Mouse (Mus musculus): ENCODE measurements at regions not wholly inside any gene's neighbourhood (a gene's known extent, or its start where the extent isn't known, plus 50 kb on each side); places are given as distances from the start of the nearest gene placed in this dataset.

DNA sequence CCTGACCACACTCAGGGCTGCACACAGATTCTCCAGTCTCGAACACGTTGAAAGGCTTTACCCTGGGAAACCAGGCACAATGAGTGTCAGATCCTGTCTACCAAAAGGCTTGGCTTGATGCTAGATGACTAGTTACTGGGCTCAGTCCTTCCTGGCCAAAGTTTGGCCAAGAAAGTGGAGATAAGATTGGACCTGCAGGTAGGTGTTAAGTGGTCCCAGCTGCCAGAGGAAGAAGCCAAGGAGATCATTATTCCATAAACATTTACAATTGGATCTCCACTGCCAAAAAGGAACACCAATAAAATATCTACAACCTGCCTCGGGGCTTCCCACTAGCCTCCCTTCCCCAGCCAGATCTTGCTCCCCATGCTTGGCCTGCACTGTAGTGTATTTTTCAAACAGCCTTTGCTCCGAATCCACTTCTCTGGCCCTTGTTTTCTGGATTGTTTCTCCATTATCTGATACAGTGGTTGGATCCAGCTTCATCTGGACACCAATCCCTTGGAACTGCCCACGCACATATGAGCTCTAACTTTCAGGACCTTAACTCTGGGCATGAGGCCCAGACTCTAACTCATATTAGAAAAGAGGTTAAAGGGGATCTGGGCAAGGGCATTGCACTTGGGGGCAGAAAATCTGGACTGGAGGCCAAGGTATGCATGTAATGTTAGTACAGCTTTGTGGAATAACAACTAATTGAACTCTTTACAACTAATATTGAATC, 345.3 kb upstream of the Intu start:
- H3ac ChIP-seq (ENCODE audit: control insufficient read depth, insufficient read length, low read depth), result no peak overlapping the region
- no peak for TF ChIP-seq FOSL1 (IDR thresholded peaks at IDR 0.05; ENCODE audit: insufficient read depth, low read length, poor library complexity, severe bottlenecking)
- TF ChIP-seq MYOG (IDR thresholded peaks at IDR 0.05; ENCODE audit: control insufficient read depth, extremely low read depth, insufficient read length), result no peak
- TF ChIP-seq MYOD1 (IDR thresholded peaks at IDR 0.05; ENCODE audit: control insufficient read depth, insufficient read length, low read depth), result no peak
- TF ChIP-seq CEBPB (IDR thresholded peaks at IDR 0.05; ENCODE audit: low read depth), result no peak
- TF ChIP-seq USF1 (IDR thresholded peaks at IDR 0.05; ENCODE audit: low read depth), result no peak
- TF ChIP-seq MAX (IDR thresholded peaks at IDR 0.05), result no peak
- TF ChIP-seq CTCF (IDR thresholded peaks at IDR 0.05; ENCODE audit: control insufficient read depth, insufficient read depth, insufficient read length), result no peak

DNA sequence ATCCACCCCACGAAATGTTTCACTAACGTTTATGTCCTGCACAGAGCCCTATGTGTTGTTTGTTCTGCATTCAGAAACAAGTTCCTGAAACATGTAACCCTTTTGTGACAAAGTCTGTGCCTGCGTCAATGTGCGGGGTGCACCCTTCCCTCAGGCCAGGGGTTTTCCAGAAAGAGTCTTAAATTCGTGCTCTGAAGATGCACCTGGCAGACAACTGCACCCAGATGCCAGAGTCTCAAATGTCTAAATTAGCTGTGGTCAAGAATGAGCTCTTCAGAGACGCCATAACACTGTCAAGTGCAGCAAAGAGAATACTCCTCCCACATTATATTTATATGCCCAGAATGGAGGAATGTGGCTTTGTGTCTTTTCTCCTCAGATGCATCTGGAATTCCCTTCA, 341.6 kb upstream of the Intu start:
- H3K4me3 ChIP-seq (ENCODE audit: insufficient read depth, poor library complexity, severe bottlenecking), result no peak overlapping the region
- H3ac ChIP-seq (ENCODE audit: control insufficient read depth, insufficient read length, low read depth), result no peak overlapping the region
- H3K27me3 ChIP-seq (ENCODE audit: control insufficient read depth, insufficient read depth, insufficient read length), result no peaks in the 10 kb centered on the region
- H3K36me3 ChIP-seq (ENCODE audit: control insufficient read depth, insufficient read depth), result no peaks in the 10 kb centered on the region
- no peaks in the 10 kb centered on the region for H3K79me3 ChIP-seq (ENCODE audit: low read depth)
- H3K79me2 ChIP-seq (ENCODE audit: control insufficient read depth, insufficient read depth), result no peaks in the 10 kb centered on the region
- no peak for TF ChIP-seq CTCF (IDR thresholded peaks at IDR 0.05; ENCODE audit: control insufficient read depth, insufficient read depth, insufficient read length)
- TF ChIP-seq MYOG (IDR thresholded peaks at IDR 0.05; ENCODE audit: control insufficient read depth, extremely low read depth, insufficient read length), result no peak
- TF ChIP-seq CEBPB (IDR thresholded peaks at IDR 0.05; ENCODE audit: low read depth), result no peak
- TF ChIP-seq MYOD1 (IDR thresholded peaks at IDR 0.05; ENCODE audit: control insufficient read depth, insufficient read length, low read depth), result no peak
- no peak for TF ChIP-seq USF1 (IDR thresholded peaks at IDR 0.05; ENCODE audit: low read depth)
- TF ChIP-seq FOSL1 (IDR thresholded peaks at IDR 0.05; ENCODE audit: insufficient read depth, low read length, poor library complexity, severe bottlenecking), result no peak
- TF ChIP-seq MAX (IDR thresholded peaks at IDR 0.05), result no peak

More for the DNA sequence above, 345.3 kb upstream of the Intu start:
- Histone ChIP-seq H3K4me3 (ENCODE audit: insufficient read depth, poor library complexity, severe bottlenecking) (no peak overlapping the region), H3K79me2 (ENCODE audit: control insufficient read depth, insufficient read depth) (no peaks in the 10 kb centered on the region), H3K27me3 (ENCODE audit: control insufficient read depth, insufficient read depth, insufficient read length) (no peaks in the 10 kb centered on the region), H3K79me3 (ENCODE audit: low read depth) (no peaks in the 10 kb centered on the region), H3K36me3 (ENCODE audit: control insufficient read depth, insufficient read depth) (no peaks in the 10 kb centered on the region)

DNA sequence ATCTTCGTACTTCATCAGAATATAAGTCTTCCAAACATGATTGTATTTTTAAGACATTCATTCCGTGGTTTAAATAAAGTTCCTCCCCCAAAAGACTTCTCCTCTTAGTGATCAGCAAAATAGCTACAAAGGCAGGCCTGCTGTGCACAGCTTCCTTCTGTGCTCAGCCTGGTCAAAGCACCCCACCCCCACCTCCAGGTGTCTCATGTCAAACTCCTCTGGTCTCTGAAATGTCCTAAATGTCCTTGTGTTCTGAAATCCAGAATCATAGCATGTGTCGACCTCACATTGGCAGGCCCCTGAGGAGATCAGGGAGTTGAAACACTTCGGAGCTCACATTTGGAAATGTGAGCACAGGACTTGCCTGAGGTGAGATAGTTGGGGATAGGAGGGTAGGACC, 341.1 kb upstream of the Intu start:
- H3K27me3 ChIP-seq (ENCODE audit: control insufficient read depth, insufficient read depth, insufficient read length), result no peaks in the 10 kb centered on the region
- no peak overlapping the region for H3K4me3 ChIP-seq (ENCODE audit: insufficient read depth, poor library complexity, severe bottlenecking)
- no peak overlapping the region for H3ac ChIP-seq (ENCODE audit: control insufficient read depth, insufficient read length, low read depth)

DNA sequence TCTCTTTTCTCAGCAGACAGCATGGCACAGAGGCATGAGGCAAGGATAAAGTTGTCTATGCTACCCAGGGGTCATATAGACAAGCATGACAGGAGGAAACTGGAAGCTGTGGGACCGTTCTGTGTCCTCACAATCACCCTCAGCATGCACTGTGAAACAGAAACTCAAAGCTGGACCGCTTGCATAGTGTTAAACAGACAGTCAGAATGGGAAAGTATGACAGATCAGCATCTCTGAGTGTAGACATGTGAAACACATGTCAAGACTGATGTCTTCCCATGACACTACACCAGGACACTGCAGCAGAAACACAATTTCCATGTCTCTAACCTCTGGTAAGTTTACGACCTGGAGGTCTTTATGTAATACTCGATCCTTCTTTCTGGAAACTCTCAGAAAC, 330.9 kb upstream of the Intu start:
- Histone ChIP-seq H3K79me3 (ENCODE audit: low read depth) (no peaks in the 10 kb centered on the region), H3K79me2 (ENCODE audit: control insufficient read depth, insufficient read depth) (no peaks in the 10 kb centered on the region), H3K27me3 (ENCODE audit: control insufficient read depth, insufficient read depth, insufficient read length) (no peaks in the 10 kb centered on the region), H3K36me3 (ENCODE audit: control insufficient read depth, insufficient read depth) (no peaks in the 10 kb centered on the region), H3K4me3 (ENCODE audit: insufficient read depth, poor library complexity, severe bottlenecking) (no peak overlapping the region), H3ac (ENCODE audit: control insufficient read depth, insufficient read length, low read depth) (no peak overlapping the region)
- TF ChIP-seq MYOG (IDR thresholded peaks at IDR 0.05; ENCODE audit: control insufficient read depth, extremely low read depth, insufficient read length) (no peak), FOSL1 (IDR thresholded peaks at IDR 0.05; ENCODE audit: insufficient read depth, low read length, poor library complexity, severe bottlenecking) (no peak), MAX (IDR thresholded peaks at IDR 0.05) (no peak), CEBPB (IDR thresholded peaks at IDR 0.05; ENCODE audit: low read depth) (no peak), USF1 (IDR thresholded peaks at IDR 0.05; ENCODE audit: low read depth) (no peak), CTCF (IDR thresholded peaks at IDR 0.05; ENCODE audit: control insufficient read depth, insufficient read depth, insufficient read length) (no peak), MYOD1 (IDR thresholded peaks at IDR 0.05; ENCODE audit: control insufficient read depth, insufficient read length, low read depth) (no peak)

More for the DNA sequence above, 341.1 kb upstream of the Intu start:
- H3K79me3 ChIP-seq (ENCODE audit: low read depth), result no peaks in the 10 kb centered on the region
- no peaks in the 10 kb centered on the region for H3K79me2 ChIP-seq (ENCODE audit: control insufficient read depth, insufficient read depth)
- no peaks in the 10 kb centered on the region for H3K36me3 ChIP-seq (ENCODE audit: control insufficient read depth, insufficient read depth)
- TF ChIP-seq MYOD1 (IDR thresholded peaks at IDR 0.05; ENCODE audit: control insufficient read depth, insufficient read length, low read depth), result no peak
- TF ChIP-seq MYOG (IDR thresholded peaks at IDR 0.05; ENCODE audit: control insufficient read depth, extremely low read depth, insufficient read length), result no peak
- no peak for TF ChIP-seq CTCF (IDR thresholded peaks at IDR 0.05; ENCODE audit: control insufficient read depth, insufficient read depth, insufficient read length)
- no peak for TF ChIP-seq USF1 (IDR thresholded peaks at IDR 0.05; ENCODE audit: low read depth)
- TF ChIP-seq MAX (IDR thresholded peaks at IDR 0.05), result no peak
- no peak for TF ChIP-seq FOSL1 (IDR thresholded peaks at IDR 0.05; ENCODE audit: insufficient read depth, low read length, poor library complexity, severe bottlenecking)
- no peak for TF ChIP-seq CEBPB (IDR thresholded peaks at IDR 0.05; ENCODE audit: low read depth)

DNA sequence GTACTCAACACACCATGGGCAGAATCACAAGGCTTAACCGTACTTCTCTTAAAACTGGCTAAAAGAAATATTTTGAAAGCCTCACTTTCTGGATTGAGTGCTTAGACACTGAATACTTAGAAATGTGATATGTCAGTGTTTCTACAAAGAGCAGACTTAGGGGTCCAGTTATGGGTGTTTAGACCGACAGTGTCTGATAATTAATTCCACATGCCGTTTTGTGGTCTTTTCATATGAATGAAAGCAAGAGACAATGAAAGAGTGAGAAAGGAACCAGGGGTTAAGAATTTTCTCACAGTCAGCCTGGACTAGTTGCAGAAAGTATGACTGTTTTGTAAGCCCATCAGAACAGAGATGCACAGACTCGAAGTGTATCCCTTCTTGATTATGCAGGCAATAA, 324.8 kb upstream of the Intu start:
- Histone ChIP-seq H3K79me3 (ENCODE audit: low read depth) (no peaks in the 10 kb centered on the region), H3K27me3 (ENCODE audit: control insufficient read depth, insufficient read depth, insufficient read length) (no peaks in the 10 kb centered on the region), H3K4me3 (ENCODE audit: insufficient read depth, poor library complexity, severe bottlenecking) (no peak overlapping the region), H3K36me3 (ENCODE audit: control insufficient read depth, insufficient read depth) (no peaks in the 10 kb centered on the region), H3ac (ENCODE audit: control insufficient read depth, insufficient read length, low read depth) (no peak overlapping the region), H3K79me2 (ENCODE audit: control insufficient read depth, insufficient read depth) (no peaks in the 10 kb centered on the region)
- TF ChIP-seq MYOD1 (IDR thresholded peaks at IDR 0.05; ENCODE audit: control insufficient read depth, insufficient read length, low read depth) (no peak), CTCF (IDR thresholded peaks at IDR 0.05; ENCODE audit: control insufficient read depth, insufficient read depth, insufficient read length) (no peak), MAX (IDR thresholded peaks at IDR 0.05) (no peak), MYOG (IDR thresholded peaks at IDR 0.05; ENCODE audit: control insufficient read depth, extremely low read depth, insufficient read length) (no peak), CEBPB (IDR thresholded peaks at IDR 0.05; ENCODE audit: low read depth) (no peak), FOSL1 (IDR thresholded peaks at IDR 0.05; ENCODE audit: insufficient read depth, low read length, poor library complexity, severe bottlenecking) (no peak)

All from C2C12 (cell line).